Mouse (Mus musculus) spleen, adult 2 months (tissue): ENCODE results near the gene Pan3. TPM values are rescaled to one million over a fixed set of nuclear protein-coding genes. Genes with fewer than 3 reads are reported as not detected.

Source experiments
- DNase-seq, 2 experiments: peaks; one replicate each; pipeline versions ENCODE4 v3.0.0 to v3.0.0-alpha.2; 2012 to 2021; ENCODE audit warnings: low spot score in 2 of 2, low read depth in 1 of 2
- H3K27ac ChIP-seq: fragments of 200-500 bp; 2 replicates; pipeline ENCODE4 v1.5.1; 2012; ENCODE audit warnings: low read length, inconsistent platforms; ENCODE audit not compliant: insufficient read depth
- H3K27me3 ChIP-seq: fragments of 200-500 bp; 2 replicates; pipeline ENCODE4 v1.6.1; 2012; ENCODE audit warnings: mild to moderate bottlenecking, moderate library complexity, low read length, inconsistent platforms; ENCODE audit not compliant: control insufficient read depth, insufficient read depth
- H3K36me3 ChIP-seq: fragments of 200-500 bp; 2 replicates; pipeline ENCODE4 v1.6.1; 2012; ENCODE audit warnings: mild to moderate bottlenecking, low read length, inconsistent platforms; ENCODE audit not compliant: control insufficient read depth, insufficient read depth
- H3K4me1 ChIP-seq: fragments of 200-500 bp; 2 replicates; pipeline ENCODE4 v1.6.1; 2011; ENCODE audit warnings: inconsistent platforms; ENCODE audit not compliant: control insufficient read depth, insufficient read depth, insufficient read length
- H3K4me3 ChIP-seq: fragments of 200-500 bp; 2 replicates; pipeline ENCODE4 v1.5.1; 2011; ENCODE audit warnings: mild to moderate bottlenecking, inconsistent platforms; ENCODE audit not compliant: insufficient read depth, insufficient read length; ENCODE audit errors: extremely low read depth
- CTCF ChIP-seq: fragments of 200-500 bp; IDR thresholded peaks from 2 replicates; pipeline ENCODE4 v1.5.1; 2011; ENCODE audit warnings: mild to moderate bottlenecking, inconsistent platforms; ENCODE audit not compliant: insufficient read depth, insufficient read length, insufficient replicate concordance; ENCODE audit errors: extremely low read depth
- POLR2A ChIP-seq: fragments of 200-500 bp; IDR thresholded peaks from 2 replicates; pipeline ENCODE4 v1.6.1; 2011; ENCODE audit warnings: low read depth, low read length, inconsistent platforms
- WGBS: fragments of 180-500 bp; shearing (Covaris S2); methylation state at CpG from one replicate; pipeline ENCODE4 v1.1.7; 2018; 5-methylcytosine and 5-hydroxymethylcytosine counted together
- polyA plus RNA-seq: library from polyadenylated mRNA; depleted of rRNA; stranded (reverse); fragments of >200 nt; gene quantifications from 2 replicates; pipeline ENCODE4 v1.2.3, GENCODE M21; 2012

Gene Pan3
- polyA plus RNA-seq, 1 experiment = 37.7 TPM

DNA sequence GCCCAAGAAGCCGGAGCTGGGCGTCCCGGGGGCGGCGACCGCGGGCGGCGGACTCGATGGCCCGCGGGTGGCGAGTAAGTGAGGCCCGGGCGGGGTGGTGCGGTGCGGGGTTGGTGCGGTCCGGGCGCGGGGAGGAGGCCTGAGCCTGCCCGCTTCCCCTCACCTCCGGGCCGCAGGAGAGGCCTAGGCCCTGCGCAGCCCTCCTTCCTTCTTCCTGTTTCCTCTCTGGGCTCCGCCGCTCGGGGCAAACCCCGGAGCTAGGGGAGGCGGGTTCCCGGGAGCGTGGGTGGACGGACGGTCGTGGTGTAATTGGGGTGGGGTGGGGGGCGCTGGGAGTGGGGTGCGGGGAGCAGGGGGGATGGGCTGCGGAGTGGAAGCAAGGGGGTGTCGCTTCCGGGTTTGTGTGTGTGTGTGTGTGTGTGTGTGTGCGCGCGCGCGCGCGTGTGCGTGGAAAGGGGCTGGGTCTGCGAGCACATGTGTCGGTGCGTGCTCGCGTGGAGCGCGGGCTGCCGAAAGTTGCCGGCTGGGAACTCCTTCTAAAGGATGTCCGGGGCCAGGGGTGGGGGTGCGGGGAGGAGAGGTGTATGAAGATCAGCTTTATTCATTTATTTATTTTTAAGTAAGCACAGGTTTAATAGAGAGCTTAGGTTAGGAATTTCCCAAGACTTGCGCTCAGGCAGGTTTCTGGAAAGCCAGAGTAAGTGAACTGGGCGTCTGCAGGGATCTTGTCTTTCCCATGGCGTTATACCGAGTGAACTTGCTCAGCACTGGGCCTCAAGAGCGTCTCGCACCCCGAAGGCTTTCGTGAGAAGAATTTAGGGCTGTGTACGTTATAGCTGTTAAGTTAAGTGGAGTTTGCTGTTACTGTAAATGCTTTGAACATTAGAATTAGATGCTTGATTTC lies 1.2 kb downstream of the Pan3 start:
- Histone ChIP-seq H3K4me1 (peaks cover 20% of the 10 kb centered on the region; the same call in 1 of the 2 replicates), H3K4me3 (peak overlapping the region; percentile 63), H3K27ac (peak overlapping the region; percentile 99), H3K36me3 (no peaks in the 10 kb centered on the region), H3K27me3 (no peaks in the 10 kb centered on the region)
- DNase-seq = peak; percentile 41 to 72
- under 1% methylated on average over 64 of the region's 68 CpGs for WGBS
- TF ChIP-seq POLR2A (peak; percentile 2; the same call in 1 of the 2 replicates), CTCF (no peak)

DNA sequence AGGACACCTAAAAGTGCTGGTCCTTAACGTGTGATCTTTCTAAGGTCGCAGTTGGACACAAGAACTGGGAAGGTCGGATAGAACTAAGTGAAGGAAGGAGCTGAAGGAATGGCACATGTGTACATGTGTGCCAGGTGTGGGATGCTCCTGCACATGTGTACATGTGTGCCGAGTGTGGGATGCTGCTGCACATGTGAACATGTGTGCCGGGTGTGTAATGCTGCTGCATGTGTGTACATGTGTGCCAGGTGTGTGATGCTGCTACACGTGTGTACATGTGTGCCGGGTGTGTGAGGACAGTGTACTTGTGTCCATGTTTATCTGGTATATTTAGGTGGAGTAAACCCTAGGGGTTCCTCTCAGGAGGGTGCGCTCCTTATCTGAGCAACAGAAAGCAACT lies 3.0 kb downstream of the Pan3 start:
- Histone ChIP-seq H3K27me3 (no peaks in the 10 kb centered on the region), H3K27ac (no peak overlapping the region), H3K36me3 (no peaks in the 10 kb centered on the region), H3K4me3 (no peak overlapping the region), H3K4me1 (peaks cover 24% of the 10 kb centered on the region)
- 54% methylated on average over 8 of the region's 8 CpGs for WGBS
- no peak for DNase-seq
- TF ChIP-seq POLR2A = no peak
- TF ChIP-seq CTCF = no peak

DNA sequence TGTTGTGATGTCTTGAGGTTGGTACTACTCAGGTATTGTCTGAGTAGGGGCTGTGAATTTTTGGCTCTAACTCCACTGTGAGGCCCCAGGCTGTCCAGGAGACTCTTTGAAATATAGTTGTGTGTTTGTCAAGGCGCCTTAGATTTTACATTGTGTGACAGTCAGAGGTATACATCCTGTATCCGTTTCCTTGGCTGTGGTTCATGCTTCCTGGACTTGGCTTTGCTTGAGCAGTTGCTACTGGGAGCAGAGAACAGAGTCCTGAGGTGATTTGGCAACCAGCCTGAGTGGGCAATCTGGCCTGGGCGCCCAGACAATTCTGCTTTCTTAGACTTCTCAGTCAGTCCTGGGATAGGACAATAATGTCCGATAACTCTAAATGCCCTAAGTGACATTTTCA lies 5.3 kb downstream of the Pan3 start:
- TF ChIP-seq CTCF = no peak
- TF ChIP-seq POLR2A = no peak
- peaks cover 24% of the 10 kb centered on the region for H3K4me1 ChIP-seq
- 15% methylated on average over 4 of the region's 4 CpGs for WGBS
- DNase-seq = no peak
- H3K4me3 ChIP-seq = no peak overlapping the region
- H3K27me3 ChIP-seq = no peaks in the 10 kb centered on the region
- H3K36me3 ChIP-seq = no peaks in the 10 kb centered on the region
- H3K27ac ChIP-seq = no peak overlapping the region; the same call in 1 of the 2 replicates

DNA sequence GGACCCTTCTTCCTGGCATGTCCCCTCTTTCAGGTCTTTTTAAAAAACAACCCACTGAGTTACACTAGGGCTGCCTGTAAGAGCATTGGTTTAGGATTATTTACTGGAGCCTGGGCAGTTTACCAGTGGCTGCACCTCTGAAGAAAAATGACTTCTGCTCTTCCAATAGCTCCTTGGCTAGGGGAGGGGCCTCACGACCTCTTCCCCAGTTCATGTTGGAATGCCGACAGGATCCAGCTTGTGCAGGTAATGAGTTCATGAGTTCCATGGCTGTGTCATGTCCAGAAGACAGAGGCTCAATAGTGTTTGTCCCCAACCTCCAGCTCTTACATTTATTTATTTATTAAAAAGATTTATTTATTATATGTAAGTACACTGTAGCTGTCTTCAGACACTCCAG lies 5.8 kb downstream of the Pan3 start:
- 46% methylated on average over 2 of the region's 2 CpGs for WGBS
- TF ChIP-seq CTCF (no peak), POLR2A (no peak)
- no peaks in the 10 kb centered on the region for H3K36me3 ChIP-seq
- H3K27ac ChIP-seq = no peak overlapping the region
- H3K4me1 ChIP-seq = peaks cover 24% of the 10 kb centered on the region
- no peak overlapping the region for H3K4me3 ChIP-seq
- H3K27me3 ChIP-seq = no peaks in the 10 kb centered on the region
- no peak for DNase-seq

DNA sequence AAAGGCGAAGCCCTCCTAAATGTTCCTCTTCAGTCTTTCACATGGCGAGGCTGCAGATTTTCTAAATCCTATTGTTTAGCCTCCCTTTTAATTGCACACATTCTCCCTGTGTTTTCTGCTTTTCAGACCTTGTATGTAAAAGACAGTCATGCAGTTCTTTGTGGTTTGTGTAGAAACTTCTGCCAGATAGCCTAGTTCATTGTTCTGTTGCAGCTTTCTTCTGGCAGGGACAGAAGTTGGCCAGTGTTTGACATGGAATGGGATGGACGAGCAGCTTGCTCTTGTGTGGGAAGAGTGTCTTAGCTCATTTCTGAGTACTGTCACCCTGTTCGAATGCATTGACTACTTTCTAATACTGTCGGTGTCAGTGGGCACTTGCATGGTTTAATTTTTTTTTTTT lies 6.5 kb downstream of the Pan3 start:
- WGBS = 62% methylated on average over 5 of the region's 5 CpGs
- no peaks in the 10 kb centered on the region for H3K27me3 ChIP-seq
- peaks cover 28% of the 10 kb centered on the region for H3K4me1 ChIP-seq
- no peak for TF ChIP-seq CTCF
- no peak for TF ChIP-seq POLR2A
- H3K27ac ChIP-seq = no peak overlapping the region
- peaks cover 1% of the 10 kb centered on the region; the same call in 1 of the 2 replicates for H3K36me3 ChIP-seq
- no peak for DNase-seq
- no peak overlapping the region for H3K4me3 ChIP-seq

DNA sequence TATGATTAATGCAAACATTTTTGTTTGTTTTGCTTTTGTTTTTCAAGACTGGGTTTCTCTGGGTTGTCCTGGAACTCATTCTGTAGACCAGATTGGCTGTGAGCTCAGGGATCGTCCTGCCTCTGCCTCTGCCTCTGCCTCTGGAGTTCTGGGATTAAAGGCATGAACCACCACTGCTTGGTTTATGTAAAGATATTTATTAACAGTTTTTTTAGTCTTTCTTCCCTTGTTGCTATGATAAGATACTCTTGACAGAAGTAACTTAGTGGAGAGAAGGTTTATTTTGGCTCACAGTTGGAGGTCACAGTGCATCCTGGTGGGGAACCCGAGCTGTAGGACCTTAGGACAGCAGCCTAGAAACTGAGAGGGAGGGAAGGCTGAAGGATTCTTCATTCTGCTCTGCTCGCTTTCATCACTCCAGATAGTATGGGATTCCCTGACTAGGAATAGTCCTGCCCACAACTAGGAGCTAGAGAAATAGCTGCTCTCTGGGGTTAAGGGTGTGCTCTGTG lies 11.1 kb downstream of the Pan3 start:
- H3K27me3 ChIP-seq = no peaks in the 10 kb centered on the region
- no peak overlapping the region for H3K27ac ChIP-seq
- TF ChIP-seq CTCF (no peak), POLR2A (no peak)
- peaks cover 3% of the 10 kb centered on the region; the same call in 1 of the 2 replicates for H3K36me3 ChIP-seq
- no peak for DNase-seq
- H3K4me3 ChIP-seq = no peak overlapping the region
- WGBS = 75% methylated on average over 3 of the region's 3 CpGs
- peaks cover 8% of the 10 kb centered on the region for H3K4me1 ChIP-seq

DNA sequence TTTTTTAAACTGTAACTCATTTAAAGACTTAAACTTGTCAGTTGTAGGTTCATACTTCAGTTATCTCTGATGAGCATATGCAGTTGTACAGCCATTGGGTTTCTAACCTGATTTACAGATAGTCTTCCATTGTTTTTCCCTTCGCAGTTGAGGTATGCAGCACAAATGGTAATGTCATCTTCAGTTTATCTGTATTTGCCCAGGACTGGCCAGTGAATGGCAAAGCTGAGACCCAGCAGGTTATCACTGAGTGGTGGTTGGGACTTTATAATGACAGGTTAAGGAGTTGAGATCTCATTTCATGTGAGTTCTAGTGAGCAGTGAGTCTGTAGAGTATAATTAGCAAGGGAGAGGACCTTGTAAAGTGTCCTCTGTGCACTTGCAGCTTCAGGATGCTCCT lies 12.0 kb downstream of the Pan3 start:
- H3K36me3 ChIP-seq = peaks cover 3% of the 10 kb centered on the region; the same call in 1 of the 2 replicates
- 75% methylated on average over 1 of the region's 1 CpGs for WGBS
- no peak overlapping the region for H3K27ac ChIP-seq
- DNase-seq = no peak
- peaks cover 11% of the 10 kb centered on the region for H3K4me1 ChIP-seq
- no peak for TF ChIP-seq POLR2A
- TF ChIP-seq CTCF = no peak
- H3K4me3 ChIP-seq = no peak overlapping the region
- H3K27me3 ChIP-seq = no peaks in the 10 kb centered on the region
